Mouse (Mus musculus): ENCODE measurements around the gene Eno4.
"Not testable (repeated sequence)": the region's sequence is repeated elsewhere in the genome, so short reads cannot be mapped to it uniquely, and the experiment has no call there.

Eno4 gene

GRCm38 (mm10) chr19:58942841-58943828 lies at the start of gene Eno4, which contains the start of gene Hspa12a:
Gene Eno4, plus strand, starts transcription at chr19:58943425.
Gene Hspa12a, minus strand, starts transcription at chr19:58943654.
- peak; percentile 90 to 93 for DNase-seq (ENCODE audit: low read depth in 2 of 2, low spot score in 2 of 2)

- no peak for DNase-seq (ENCODE audit: low read depth in 2 of 2, low spot score in 2 of 2)
Observed at GRCm38 (mm10) chr19:58896216-58896615, 47.0 kb upstream of the Eno4 start.

- DNase-seq (ENCODE audit: low read depth in 2 of 2, low spot score in 2 of 2): not testable (repeated sequence)
Observed at GRCm38 (mm10) chr19:58900471-58900870, 42.8 kb upstream of the Eno4 start.

GRCm38 (mm10) chr19:58903079-58903898 lies 39.9 kb upstream of the Eno4 start:
- no peak for DNase-seq (ENCODE audit: low read depth in 2 of 2, low spot score in 2 of 2)

- peak; percentile 53 to 60 for DNase-seq (ENCODE audit: low read depth in 2 of 2, low spot score in 2 of 2)
Observed at GRCm38 (mm10) chr19:58903899-58904327, 39.3 kb upstream of the Eno4 start.

GRCm38 (mm10) chr19:58906685-58907084 lies 36.5 kb upstream of the Eno4 start:
- no peak for DNase-seq (ENCODE audit: low read depth in 2 of 2, low spot score in 2 of 2)

GRCm38 (mm10) chr19:58908018-58908417 lies 35.2 kb upstream of the Eno4 start:
- no peak for DNase-seq (ENCODE audit: low read depth in 2 of 2, low spot score in 2 of 2)

- DNase-seq (ENCODE audit: low read depth in 2 of 2, low spot score in 2 of 2): peak in 1 of 2 experiments; percentile 5
Observed at GRCm38 (mm10) chr19:58910941-58911368, 32.3 kb upstream of the Eno4 start.

- peak in 1 of 2 experiments; percentile 29 for DNase-seq (ENCODE audit: low read depth in 2 of 2, low spot score in 2 of 2)
Observed at GRCm38 (mm10) chr19:58911386-58911785, 31.8 kb upstream of the Eno4 start.

GRCm38 (mm10) chr19:58913301-58913700 lies 29.9 kb upstream of the Eno4 start:
- DNase-seq (ENCODE audit: low read depth in 2 of 2, low spot score in 2 of 2): no peak

- DNase-seq (ENCODE audit: low read depth in 2 of 2, low spot score in 2 of 2): no peak
Observed at GRCm38 (mm10) chr19:58918597-58918996, 24.6 kb upstream of the Eno4 start.

- no peak for DNase-seq (ENCODE audit: low read depth in 2 of 2, low spot score in 2 of 2)
Observed at GRCm38 (mm10) chr19:58919148-58919547, 24.1 kb upstream of the Eno4 start.

- no peak for DNase-seq (ENCODE audit: low read depth in 2 of 2, low spot score in 2 of 2)
Observed at GRCm38 (mm10) chr19:58931081-58931800, 12.0 kb upstream of the Eno4 start.

GRCm38 (mm10) chr19:58933062-58933461 lies 10.2 kb upstream of the Eno4 start:
- DNase-seq (ENCODE audit: low read depth in 2 of 2, low spot score in 2 of 2): no peak

- DNase-seq (ENCODE audit: low read depth in 2 of 2, low spot score in 2 of 2): no peak
Observed at GRCm38 (mm10) chr19:58945959-58946358, 2.7 kb downstream of the Eno4 start.

- DNase-seq (ENCODE audit: low read depth in 2 of 2, low spot score in 2 of 2): no peak
Observed at GRCm38 (mm10) chr19:58951521-58951920, 8.3 kb downstream of the Eno4 start.

GRCm38 (mm10) chr19:58952236-58952635 lies 9.0 kb downstream of the Eno4 start:
- no peak for DNase-seq (ENCODE audit: low read depth in 2 of 2, low spot score in 2 of 2)

- no peak for DNase-seq (ENCODE audit: low read depth in 2 of 2, low spot score in 2 of 2)
Observed at GRCm38 (mm10) chr19:58954779-58955178, 11.6 kb downstream of the Eno4 start.

- DNase-seq (ENCODE audit: low read depth in 2 of 2, low spot score in 2 of 2): no peak
Observed at GRCm38 (mm10) chr19:58963011-58963410, 19.8 kb downstream of the Eno4 start.

GRCm38 (mm10) chr19:58968731-58969506 lies 25.7 kb downstream of the Eno4 start:
- no peak for DNase-seq (ENCODE audit: low read depth in 2 of 2, low spot score in 2 of 2)
